Mouse (Mus musculus) kidney, adult 8-10 months (tissue): ENCODE measurements around the gene Slirp.

Experiments
- DNase-seq, 2 experiments: peaks; one replicate each; pipeline ENCODE4 v3.0.0; 2022

Slirp gene

DNA sequence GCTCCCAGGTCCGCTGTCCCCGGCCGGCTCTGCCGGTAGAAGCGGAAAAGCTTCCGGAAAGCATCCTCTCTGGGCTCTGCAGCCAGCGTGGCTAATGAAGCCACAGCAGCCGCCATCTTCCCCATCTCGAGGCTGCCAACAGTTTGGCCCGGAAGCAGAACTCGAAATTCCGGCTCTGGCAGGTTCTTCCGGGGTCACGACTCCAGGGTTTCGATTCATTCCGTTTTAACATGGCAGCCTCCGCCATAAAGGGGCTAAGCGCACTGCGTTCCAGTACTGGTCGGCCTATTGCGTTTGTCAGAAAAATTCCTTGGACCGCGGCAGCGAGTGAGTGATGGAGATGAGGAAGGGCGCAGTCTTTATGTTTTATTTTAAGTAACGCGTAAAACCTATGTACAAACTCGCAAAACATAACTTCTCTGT lies at the start of gene Slirp, which contains the start of gene Alkbh1:
Gene Slirp (plus strand): TSS at position 197 of the 423 bp plus-strand sequence.
Gene Alkbh1 (minus strand): TSS at position 318 of the 423 bp plus-strand sequence.
- peak; percentile 87 to 91 for DNase-seq

DNA sequence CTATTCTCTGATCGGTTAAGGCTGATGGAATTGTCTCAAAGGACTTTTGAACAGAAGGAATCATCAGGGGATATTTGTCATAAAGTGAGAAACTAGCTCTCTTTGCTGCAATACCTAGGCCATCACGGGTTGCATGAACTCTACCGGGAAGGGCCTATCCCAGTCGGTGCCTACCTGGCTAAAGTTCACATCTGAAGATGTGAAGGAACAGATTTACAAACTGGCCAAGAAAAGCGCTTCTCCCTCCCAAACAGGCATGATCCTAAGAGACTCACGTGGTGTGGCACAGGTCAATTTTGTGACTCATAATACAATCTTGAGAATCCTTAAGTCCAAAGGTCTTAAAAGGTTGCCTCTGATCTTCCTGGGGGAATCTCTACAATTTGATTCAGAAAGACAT lies 49.4 kb upstream of the Slirp start:
- DNase-seq: peak; percentile 65 to 68

DNA sequence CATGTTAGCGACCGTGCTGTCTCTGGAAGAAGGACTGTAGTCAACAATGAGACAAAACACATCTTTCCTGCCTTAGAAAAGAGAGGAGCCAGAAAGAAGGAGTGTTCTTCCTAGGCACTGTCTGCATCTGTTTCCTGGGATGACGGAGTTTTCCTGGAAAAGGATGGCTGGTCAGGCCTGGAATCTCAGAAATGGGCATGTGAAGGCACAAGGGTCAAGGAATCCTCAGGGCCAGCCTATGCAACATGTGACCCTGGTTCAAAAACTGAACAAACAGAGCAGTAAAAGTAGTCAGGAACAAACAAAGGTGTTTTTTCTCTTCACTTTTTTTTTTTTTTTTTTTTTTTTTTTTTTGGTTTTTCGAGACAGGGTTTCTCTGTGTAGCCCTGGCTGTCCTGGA lies 46.6 kb upstream of the Slirp start:
- DNase-seq: no peak

DNA sequence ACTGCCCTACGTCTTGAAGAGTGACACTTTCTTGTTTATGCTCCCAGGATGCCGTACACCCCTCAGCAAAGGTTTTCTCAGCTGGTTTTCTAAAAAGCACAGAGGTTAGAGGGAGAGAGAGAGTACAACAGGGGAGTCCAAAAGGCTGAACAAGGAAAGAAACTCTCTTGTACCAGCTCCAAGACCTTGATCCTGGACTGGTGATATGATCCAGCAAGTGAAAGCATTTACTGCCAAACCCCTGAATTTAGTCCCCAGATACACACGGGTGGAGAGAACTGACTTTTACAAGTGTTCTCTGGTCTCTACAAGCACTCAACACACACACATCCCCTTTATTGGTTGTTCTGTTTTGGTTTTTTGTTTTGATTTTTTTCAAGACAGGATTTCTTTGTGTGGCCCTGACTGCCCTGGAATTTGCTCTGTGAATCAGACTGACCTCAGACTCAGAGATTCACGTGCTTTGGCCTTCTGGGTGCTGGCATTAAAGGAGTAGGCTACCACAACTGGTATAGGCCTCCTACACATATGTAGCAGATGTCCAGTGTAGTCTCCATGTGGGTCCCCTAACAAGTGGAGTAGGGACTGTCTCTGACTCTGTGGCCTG lies 45.8 kb upstream of the Slirp start:
- peak; percentile 47 to 49 for DNase-seq

DNA sequence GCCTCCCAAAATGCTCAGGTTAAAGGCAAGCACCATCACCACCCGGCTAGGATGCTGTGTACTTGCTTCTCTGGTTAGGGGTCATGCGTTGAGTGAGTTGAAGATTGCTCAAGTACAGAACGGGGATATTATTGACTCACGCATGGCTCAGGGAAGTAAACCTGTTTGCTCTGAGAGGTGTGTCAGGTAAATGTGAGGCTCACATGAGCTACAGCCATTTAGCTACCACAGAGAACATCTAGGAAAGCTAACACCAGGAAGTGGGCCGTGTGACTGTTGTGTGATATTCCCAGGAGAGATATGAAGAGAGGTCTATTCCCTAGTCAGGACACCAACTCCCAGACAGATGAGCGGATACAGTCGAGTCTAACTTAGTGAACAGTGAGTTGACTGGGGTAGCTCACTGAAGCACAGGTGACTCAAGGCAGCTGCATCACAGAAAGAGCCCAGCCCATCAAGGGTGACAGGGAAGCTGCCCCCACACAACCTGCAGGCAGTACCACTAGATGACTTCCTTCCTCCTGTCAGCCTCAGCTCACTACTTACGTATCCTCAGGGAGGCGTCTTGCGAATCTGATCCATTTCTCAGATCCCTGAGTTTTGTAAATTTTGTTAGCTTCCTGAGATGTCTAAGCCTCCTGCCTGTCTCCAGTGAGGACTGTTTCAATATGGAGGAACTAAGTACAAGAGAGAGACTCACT lies 44.4 kb upstream of the Slirp start:
- DNase-seq: no peak

DNA sequence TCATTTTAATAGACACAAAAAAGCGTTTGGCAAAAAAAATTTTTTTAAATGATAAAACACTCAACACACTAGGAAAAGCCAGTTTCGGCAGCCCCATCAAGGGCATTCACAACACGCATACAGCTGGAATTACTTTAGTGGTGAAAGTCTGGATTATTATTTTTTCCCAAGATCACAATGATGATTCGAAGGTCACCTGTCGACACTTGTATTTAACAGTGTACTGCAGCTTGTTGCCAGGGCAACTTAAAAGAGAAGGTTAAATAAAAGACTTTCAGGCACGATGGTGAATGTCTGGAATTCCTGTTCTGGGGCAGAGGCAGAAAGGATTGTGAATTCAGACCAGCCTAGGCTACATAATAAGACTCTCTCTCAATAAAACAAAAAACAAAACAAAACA lies 41.8 kb upstream of the Slirp start:
- no peak for DNase-seq

DNA sequence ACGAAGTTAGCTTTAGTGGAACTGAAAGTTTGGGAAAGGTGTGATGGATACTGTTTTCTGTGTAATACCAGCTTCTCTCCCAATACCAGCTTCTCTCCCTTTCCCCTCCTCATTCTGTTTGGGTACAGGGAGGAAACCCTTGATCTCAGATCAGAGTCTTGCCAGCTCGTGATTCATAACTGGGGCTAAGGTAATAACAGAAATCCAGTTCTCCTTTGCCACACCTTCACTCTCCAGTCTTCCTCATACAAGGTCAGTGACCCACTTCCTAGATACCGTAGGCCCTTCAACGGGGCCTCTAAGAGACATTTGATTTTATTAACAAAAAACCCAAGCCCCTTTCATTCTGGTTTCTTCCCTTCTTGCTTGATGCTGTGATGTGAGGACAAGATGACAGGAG lies 38.5 kb upstream of the Slirp start:
- no peak for DNase-seq

DNA sequence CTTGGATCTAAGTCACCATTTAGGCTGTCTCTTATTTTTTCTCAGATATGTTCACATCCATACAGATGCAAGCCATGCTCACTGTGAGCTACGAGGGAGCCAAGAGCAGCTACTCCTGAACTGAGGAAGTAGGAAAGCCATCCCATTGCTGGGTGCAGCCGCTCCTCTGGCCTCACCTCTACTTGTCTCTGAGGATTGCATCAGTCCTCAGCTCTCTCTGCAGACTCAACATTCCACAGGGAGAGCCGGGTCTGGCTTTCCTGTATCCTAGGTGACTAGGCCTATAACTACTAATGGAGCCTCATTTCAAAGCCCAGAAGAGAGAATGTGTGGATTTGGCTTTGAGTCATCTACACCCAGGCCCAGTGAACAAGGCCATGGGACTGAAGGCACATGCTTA lies 38.0 kb upstream of the Slirp start:
- no peak for DNase-seq

DNA sequence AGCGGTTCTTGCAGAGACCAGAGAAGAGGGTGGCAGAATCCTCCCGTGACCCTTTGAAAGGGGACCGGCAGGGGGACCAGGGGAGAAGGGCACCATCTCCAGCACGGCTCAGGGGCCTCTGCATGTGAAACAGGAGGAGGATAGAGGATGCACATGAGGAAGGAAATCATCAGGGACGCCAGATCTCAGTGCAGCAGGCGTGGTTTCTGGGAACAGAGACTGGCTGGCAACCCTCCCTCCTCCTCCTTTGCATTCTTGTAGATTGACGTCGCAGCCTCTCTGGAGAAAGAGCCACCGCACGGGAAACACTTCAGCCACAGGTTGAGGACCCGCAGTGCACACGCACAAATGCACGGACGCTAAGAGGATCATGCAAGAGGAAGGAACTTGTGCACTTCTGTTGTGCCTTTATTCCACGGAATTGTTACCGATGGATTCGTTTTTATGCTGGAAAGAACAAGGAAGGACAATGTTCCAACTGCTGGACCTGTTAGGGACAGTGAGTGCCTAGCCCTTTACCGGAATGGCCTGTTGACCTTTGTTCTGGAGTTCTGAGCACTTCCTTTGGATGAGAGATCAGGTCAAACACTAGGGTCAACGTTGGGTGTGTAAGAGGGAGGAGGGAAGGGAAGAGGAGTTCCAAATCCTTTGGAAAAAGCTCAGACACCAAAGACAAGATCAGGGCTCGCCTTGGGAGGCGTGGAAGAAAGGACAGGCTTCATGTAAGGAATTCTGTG lies 35.7 kb upstream of the Slirp start:
- DNase-seq: peak in 1 of 2 experiments; percentile 58

DNA sequence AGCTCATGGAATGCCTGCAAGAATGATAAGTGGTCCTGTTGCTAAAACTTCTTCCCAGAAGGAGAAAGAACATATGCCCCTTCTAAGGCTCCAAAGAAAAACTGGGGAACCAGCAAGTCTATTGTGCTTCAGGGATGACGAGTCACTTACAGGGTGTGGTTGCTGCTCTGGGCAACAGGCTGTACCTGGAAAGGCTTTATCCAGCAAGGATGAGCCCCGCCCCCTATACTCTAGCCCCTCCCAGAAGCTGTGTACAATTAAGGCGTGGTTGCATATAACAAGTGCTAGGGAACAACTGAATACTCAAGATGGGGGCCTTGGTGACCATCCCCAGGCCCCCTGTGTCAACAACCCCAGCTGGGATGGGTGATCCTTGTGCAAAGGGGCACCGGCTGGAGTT lies 34.6 kb upstream of the Slirp start:
- DNase-seq: no peak

DNA sequence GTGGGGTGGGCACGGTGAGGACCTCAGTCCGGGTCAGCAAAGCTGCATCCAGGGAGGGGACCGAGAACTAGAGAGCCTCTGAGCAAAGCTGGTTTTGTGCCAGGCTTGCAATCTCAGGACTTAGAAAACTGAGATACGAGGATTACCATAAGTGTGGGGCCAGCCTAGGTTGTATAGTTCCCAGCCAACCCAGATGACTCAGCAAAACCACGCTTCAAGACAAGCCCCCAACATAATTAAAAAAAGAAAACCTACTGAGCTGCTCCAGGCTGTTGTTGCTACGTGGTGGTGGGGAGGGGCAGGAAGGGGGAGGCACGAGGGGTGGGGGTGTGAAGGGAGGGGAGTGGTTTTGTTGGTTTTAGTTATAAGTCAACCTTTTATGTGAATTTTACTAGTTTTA lies 32.7 kb upstream of the Slirp start:
- DNase-seq: no peak

DNA sequence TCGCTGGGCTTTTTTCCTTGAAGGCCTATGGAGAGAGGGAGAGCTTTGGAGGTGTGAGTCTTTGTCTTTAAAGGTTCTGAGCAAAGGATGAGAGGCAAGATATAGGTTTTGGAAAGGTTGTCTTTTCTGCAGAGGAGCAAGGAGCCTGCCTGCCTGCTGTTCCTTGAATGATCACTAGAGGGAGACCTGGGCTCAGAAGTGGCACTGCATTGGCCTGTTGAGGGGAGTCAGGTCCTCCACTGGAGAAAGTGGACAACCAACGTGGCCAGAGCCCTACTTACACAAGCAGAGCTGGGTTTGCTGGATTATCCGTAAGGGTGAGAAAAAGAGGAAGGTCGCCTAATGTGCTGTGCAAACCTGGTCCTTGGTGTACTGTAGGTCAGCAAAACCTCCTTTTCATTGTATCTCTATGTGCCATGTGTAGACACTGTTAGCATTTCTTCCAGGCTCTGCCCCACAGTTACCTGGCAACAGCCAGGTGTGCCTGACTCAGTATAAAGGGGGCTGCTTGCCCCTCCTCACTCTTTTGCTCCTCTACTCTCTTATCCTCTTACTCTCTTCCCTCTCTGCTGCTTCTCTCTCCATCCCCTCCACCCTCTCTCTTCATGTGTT lies 30.4 kb upstream of the Slirp start:
- peak in 1 of 2 experiments; percentile 76 for DNase-seq

DNA sequence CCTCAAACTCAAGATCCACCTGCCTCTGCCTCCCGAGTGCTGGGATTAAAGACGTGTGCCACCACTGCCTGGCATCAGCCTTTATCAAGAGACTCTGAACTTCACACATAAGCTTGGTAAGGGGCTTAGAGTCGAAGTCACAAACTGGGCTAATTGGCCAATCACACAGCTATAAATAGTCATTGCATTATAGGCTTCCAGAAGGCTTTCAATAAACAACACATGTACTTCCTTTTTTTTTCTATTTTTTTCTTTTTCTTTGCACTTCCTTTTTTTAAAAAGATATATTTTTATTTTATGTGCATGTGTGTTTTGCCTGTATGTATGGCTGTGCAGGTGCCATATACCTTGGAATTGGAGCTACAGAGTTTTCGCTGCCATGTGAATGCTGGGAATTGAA lies 28.3 kb upstream of the Slirp start:
- DNase-seq: no peak

DNA sequence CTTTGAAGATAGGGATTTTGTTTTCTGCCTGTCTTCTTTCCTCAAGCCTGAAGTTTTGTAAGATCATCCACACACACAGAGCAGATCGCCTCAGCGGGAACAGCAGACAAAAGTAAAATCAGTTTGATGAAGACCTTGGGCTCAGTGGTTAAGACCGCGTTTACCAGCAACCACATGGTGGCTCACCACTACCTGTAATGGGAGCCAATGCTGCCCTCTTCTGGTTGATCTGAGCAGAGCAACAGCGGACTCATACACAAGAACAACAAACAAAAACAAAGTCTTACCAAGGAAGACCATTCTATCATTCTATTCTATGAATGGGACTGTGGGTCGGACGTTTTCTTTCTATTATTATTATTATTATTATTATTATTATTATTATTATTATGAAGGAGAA lies 27.0 kb upstream of the Slirp start:
- DNase-seq: peak; percentile 41 to 77

DNA sequence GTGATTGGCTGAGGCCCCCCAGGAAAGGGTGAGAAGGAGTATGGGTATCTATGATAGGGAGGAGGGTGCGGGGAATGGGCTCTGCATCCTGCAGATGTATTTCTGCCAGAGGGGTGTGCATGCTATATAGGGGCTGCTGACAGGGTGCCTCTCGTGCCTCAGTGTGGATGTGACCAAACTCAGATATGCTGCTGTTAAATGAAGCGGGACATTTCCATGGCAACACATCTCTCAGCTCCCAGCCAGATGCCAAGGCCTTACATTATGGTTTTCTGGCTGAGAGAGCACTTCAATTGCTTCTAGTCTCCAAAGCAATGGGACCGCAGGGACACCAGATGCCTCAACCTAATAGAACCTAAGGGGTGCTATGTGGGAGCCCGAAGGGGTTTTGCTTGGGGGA lies 24.8 kb upstream of the Slirp start:
- no peak for DNase-seq

DNA sequence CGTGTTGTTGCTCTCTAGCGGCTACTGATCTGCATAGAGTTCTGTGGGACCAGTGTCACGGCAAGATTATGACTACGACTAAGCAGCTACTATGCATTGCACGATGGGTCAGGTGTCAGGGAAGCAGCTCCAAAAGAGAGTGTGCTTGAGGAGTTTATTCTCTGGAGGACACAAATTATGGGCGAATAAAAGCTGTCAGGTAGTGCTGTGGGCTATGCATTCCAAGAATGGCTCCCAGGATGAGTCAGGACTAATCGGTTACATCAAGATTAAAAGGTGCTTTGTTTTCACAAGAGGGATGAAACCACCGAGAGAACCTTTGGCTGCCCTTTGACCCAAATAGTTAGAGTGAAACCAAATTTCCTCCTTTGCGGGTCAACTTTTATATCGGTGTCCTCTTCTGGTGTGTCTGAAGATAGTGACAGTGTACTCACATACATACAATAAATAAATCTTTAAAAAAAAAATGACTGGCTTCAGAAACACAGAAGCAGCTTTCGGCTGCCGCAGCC lies 23.7 kb upstream of the Slirp start:
- no peak for DNase-seq

DNA sequence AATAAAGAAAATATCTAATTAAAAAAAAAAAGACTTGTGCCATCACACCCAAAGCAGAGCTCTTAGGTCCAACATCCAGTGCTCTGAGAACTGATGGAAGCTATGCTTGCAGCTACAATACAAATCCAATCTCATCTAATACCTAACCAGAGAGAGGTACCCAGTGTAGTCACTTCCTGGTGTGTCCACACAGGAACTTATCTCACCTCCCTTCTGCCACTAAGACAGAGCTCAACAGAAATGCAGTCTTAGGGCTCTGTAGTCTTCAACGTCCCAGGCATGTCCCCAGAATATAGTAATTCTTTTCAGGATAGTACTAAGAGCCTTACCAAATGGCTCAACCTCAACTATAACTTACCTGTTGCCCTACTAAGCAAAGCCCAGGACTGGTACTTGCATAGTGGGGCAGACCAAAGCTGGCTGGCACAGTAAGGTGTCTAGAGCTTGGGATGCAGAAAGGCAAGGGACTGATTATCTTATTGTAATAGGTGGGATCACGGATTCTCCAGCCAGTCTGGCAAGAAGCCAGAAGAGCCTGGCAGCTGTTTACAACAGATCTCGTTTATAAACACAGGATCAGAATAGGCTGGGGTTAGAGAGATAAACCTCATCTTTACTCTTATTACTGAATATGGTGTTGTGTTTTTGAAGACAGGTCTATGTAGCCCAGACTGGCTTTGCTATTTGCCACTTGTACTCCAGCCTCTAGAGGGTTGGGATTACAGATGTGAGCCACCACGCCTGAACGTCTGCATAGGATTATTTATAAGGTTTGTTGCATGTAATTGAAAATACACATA lies 21.8 kb upstream of the Slirp start:
- no peak for DNase-seq

DNA sequence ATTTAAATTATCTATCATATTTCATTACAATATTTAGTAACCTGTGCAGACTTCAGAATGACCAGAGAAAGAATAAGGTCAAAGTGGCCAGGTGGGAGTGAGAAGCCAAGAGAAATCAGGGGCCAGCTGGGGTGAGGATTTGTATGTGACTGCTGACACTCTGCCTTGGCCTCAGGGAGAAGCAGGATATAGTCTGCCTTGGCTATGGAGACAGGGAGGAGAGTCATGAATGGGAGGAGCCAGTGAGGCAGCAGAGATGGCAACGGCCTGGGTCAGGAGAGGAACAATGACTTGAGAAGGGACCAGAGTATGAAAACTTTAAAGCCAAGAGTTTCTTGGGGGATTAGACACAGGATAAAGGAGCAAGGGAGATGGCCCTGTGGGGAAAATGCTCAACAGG lies 20.0 kb upstream of the Slirp start:
- no peak for DNase-seq

DNA sequence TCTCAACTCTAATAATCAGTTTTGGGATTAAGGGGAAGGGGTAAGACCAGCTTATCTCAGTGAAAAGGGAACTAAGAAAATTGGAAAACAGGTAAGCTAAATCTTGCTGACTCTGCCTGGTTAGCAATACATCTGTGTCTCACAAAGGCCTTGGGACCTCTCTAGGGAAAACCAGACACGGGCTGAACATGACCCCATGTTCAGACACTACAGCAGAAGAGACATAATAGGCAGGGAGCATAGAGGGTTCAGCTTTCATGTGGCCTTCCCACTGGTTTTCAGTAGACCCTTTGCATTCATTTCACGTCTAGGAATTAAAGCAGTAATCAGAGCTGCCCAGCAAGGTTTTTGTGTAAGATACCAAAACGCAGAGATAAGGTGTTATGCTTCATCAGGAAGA lies 19.2 kb upstream of the Slirp start:
- DNase-seq: no peak

DNA sequence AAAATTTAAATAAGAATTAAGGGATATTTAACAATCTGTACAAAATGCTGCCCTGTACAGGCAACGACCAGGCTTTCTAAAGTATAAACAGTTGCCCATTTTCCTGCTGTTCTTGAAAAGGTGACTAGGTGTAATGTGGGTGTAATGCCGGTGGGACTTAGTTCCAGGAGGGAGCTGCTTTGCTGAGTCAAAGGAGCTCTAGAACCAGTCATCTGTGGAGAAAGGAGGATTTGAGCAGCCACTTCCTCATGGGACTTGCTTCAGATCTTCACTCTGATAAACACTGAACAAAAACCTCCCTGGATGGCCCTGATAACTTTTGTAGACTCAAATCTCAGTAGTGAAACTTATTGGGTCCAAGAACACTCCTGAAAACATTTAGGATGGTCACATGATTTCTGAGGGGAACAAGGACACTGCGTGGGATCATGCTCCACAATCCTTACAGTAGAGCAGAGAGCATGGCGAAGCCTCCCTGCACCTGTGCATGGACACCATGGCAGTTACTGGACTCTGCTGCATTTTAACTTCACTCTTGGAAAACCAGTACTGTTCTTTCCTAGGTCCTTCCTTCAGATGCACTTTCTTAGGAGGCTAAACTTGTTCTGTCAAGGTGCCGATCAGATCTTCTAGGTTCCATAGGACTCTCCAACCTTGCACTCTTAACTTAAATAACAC lies 17.2 kb upstream of the Slirp start:
- DNase-seq: no peak

DNA sequence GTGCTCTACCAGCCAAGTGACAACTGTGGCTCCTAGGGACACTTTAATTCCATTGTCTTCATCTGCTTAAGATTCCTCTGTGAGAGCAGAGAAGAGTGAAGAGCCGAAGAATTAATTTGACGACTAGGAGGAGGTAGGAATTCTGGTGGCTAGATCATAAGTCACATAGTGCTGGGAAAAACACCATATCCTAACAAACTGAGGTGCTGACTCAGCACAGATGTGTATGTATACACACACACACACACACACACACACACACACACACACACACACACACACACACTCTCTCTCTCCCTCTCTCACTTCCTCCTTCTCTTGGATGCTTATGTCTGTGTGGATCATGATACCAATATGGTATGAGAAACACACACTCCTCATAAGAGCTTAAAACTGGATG lies 15.4 kb upstream of the Slirp start:
- no peak for DNase-seq

DNA sequence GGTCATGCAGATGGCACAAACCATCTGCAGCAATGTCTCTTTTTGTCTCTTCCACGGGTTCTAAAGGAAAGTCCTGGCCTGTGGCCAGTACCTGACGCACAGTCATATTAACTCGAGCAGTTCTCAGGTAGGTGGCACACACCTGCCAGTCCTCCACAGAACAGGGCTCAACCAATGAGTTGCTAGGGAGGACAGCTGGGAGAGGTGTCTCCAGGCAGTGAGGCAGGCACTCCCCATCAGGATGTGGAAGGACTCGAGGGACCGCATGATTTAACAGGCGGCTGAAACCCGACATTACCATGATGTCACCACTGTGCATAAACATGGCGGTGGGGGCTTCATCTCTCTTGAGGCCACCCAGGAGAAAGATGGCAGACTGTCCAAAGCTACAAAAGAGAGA lies 14.8 kb upstream of the Slirp start:
- DNase-seq: no peak
